Mouse (Mus musculus): ENCODE data around the gene Tmc4.
A peak's percentile ranks its signal among the peaks of the same experiment; 100 is the strongest.

The Tmc4 gene

DNA sequence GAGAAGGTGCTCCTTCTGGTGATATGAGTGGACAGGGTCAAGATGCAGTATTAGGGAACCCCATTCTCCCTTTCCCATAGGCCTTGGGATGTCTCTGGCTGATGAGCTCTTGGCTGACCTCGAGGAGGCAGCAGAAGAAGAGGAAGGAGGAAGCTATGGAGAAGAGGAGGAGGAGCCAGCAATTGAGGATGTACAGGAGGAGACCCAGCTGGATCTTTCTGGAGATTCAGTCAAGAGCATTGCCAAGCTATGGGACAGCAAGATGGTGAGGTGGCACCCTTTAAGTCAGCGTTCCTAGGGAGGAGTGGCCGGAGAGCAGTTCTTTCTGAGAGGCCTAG lies 46.9 kb downstream of the Tmc4 start:
- DNase-seq: no peak

DNA sequence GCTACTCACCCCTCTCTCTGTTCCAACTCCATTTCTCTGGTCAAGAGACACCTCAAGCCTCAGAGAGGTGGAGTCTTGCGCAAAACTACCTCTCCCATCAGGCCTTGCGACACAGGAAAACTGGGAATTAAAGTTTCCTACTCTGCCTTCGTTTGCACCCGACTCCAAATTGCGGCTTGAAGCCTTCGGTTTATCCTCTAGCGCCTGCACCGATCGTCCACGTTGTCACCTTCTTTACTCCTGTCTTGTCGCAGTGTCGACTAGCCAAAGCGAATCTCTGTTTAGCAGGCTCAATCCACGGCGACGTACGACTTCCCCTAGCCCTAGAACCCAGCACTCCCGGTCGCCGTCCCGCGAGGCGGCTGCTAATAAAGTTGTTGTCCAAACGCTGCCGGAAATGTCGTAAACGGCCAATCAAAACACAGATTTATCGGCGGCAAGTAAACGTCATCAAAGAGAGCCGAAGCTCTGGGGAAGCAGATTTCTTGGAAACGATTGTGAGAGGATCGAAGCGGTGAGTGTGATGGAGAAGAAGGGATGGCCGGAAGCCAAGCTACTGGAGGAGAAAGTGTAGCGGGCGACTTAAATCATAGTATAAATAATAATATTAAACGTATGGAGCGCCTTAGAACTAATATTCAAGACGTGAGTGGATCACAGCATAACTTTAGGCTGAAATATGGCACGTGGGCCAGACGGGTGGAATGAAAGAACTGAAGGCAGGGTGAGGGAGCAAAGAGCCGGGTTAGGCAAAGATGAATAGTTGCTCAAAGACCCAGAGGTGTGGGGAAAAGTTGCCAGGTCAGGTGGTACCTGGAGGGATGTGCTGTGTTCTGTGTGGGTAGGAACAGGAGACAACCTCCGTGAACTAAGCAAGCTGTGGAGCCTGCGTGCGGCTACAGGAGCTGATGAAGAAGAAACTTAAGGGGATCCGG lies 47.5 kb downstream of the Tmc4 start, which contains the start of the genes Tfpt and Prpf31:
Tfpt (minus strand) TSS at position 387 of the 935 bp plus-strand sequence.
Prpf31 (plus strand) TSS at position 443 of the 935 bp plus-strand sequence.
- DNase-seq: peak; percentile 92 to 95

DNA sequence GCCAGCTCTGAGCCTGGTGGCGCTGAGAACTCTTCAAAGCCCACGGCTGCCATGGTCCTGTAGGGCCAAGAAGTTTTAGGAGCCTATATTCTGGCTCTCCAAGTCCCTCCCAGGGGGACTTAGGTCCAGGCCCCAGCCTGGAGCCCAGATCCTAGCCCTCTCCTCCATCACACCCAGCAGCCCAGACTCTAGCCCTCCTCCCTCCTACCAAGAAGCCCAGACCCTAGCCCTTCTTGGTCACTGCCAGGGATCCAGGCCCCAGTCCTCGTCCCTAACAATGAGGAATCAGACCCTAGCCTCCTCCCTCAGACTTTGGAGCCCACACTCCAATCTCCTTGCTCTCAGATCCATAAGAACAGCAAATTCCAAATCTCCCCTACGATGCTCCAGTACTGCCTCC lies 48.3 kb downstream of the Tmc4 start:
- no peak for DNase-seq

DNA sequence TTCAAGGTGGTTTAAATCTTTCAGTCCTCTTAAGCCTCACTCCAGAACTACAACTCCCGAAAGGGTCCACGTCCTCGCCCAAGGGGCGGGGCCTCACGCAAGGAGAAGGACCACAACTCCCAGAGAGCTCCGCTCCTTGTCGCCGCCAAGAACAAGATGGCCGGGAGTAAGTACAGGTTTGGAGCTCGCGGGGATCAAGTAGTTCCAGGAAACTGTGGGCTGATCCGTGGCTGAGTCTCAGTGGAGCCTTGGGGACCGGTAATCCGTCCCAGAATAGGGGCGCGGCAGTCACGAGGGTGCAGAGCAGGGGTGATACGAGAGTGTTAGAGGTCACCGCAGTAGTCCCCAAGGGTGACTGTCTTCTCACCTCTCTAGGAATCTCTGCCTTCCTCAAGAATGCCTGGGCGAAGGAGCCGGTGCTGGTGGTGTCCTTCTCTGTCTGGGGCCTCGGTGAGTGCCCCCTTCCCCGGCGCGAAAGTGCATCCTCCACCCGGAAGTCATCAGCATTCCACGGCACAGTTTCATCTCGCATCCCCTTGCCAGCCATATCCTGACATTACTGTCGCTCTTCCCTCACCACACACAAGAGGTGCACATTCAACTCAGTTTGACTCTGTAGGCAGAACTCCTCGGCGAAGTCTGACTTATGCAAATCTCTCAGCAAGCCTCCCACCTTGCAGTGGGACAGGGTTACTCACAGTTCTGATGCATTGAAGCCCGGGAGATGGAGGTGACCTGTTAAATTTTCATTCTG lies 59.9 kb downstream of the Tmc4 start, which contains the start of gene Ndufa3:
Ndufa3 (plus strand) TSS at position 132 of the 754 bp plus-strand sequence.
- DNase-seq: peak; percentile 91 to 96

DNA sequence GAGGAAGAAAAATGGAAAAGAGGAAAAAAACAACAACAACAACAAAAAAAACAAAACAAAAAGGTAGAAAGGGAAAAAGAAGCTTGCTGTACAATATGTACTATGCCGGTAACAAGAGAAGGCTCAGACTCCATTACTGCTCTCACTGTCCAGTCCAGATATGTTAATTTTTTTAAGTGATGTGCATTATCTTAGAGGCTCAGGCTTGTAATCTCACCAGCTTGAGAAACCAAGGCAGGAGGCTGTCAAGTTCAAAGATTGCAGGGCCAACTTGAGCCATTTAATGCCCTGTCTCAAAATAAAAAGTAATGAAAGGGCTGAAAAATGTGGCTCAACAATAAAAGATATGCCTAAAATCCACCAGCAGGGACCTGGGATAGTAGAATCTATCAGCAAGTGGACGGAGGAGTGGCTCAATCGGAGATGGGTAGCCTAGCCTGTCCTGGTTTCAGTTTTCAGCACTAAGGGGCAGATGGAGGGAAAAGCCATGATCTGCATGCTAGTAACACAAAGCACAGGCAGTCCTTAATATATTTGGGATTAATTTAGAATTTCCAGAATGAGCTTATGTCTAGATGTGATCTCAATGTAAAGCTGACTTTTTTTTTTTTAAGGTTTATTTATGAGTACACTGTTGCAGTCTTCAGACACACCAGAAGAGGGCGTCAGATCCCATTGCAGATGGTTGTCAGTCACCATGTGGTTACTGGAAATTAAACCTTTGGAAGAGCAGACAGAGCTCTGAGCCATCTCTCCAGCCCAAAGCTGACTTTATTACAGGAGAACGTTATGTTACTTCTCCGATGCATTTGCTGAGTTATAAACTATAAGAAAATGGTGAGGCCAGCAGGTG lies 60.7 kb downstream of the Tmc4 start:
- peak in 1 of 2 experiments; percentile 57 for DNase-seq

DNA sequence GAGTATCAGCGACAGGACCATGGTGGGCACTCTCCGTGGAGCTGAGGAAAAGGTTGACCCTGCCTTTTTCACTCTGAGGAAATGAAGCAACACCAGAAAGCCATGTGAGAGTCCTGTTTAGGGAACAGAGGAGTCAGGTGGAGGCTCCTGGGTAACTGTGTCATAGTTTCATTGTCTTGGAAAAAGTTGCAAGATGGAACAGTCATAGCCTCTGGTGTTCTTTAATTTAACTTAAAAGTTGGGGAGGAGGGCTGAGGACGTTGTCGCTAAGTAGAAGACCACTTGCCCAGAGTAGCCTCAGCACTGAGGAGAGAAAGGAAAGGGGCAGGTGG lies 61.3 kb downstream of the Tmc4 start, which contains the start of gene Oscar:
Oscar (minus strand) TSS at position 101 of the 332 bp plus-strand sequence.
- DNase-seq: no peak

Data from kidney, postnatal 25 days (tissue).